Mouse (Mus musculus): ENCODE measurements at regions not wholly inside any gene's neighbourhood (a gene's known extent, or its start where the extent isn't known, plus 50 kb on each side); places are given as distances from the start of the nearest gene placed in this dataset.

DNA sequence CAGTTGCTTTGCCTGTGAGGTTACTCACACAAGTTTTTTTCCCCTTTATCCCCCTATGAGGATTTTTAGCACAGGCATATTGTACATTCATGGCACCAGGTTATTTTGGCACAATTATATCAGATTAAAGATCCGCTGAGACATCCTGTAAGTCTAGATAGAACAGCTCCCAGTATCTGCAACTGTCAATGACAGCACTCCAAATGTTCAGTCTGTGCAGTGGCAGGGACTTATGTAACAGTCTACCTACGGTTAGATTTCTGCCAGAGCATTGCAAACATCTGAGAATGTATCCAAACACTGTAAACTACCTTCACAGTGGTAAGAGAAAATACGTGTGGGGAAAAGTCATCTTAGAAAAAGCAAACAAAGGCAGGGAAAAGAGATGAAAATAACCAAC is 163.5 kb upstream of the Kcnh7 start:
- no peak for DNase-seq (ENCODE audit: low read depth, low spot score)

DNA sequence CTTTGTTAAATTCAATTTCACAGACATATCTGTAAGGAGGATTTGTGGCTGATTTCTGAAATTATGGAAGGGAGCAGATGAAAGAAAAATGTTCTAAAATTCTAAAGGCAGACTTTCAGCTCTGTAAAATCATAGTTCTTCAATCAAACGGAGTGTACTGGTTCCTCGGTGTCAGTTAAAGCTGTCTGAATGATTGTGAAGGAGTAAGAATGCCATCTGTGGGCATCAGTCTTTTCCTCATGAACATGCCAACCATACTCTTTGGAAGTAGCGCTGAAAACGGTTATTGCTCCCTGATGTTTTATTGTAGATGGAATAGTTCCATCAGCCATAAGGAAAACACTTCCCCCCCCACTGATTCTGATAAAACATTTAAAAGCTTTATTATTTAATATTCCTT is 142.7 kb upstream of the Kcnh7 start:
- no peak for DNase-seq (ENCODE audit: low read depth, low spot score)

DNA sequence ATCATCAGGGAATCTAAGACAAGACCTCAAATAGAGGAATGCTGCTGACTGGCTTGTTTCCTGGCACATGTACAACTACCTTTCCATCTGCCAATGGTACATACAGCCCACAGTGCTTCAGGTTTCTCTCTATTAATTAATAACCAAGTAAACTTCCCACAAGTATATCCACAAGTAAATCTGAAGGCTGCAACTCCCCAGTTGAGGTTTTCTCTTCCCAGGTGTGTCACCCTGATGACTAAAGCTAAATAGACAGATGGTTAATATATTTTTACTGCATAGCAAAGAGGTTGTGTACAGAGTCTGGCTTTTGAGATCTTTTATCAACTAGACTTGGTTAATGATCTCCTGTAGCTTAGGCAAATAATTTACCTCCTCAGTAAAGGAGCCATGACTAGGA is 96.8 kb upstream of the Kcnh7 start:
- no peak for DNase-seq (ENCODE audit: low read depth, low spot score)

DNA sequence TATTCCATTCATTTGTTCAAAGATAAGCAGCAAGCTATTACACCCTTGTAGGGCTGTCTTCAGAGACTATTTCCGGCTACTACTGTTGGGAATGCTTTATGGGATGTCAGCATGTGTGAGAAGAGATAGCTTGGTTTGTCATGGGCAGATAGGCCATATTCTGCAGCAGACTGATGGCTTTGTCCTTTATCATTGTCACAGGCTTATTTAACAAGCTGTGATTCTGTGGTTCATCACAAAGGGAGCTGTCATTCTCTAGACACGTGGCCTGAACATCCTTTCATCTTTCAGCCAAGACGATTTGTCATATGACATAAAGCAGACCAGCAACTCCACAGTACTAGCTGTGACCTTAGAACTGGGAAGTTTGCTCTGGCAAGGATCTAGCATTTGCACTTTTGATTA is 89.7 kb upstream of the Kcnh7 start:
- peak; percentile 44 for DNase-seq (ENCODE audit: low read depth, low spot score)

DNA sequence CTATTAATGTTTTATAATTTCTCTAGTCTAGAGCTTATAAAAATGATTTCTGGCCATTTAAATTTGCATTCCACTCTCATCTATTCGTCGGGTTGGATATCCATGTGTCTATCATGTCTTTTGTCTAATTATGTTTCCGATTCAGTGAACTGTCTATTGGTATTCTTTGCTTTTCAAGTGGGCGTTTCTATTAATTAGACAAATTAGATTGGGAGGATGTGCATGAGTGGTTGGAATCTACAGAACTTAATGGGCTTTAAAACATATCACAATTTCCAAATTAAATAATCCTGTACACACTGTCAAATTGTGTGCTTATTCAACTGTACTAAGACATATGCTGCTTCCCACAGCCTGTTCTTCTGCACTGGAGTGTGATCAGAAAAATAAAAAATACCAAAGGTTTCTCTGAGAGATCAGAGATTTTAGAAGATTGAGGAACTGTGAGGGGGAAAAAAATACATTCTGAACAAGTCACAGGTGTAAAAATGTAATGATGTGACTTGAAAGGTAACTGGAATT is 62.1 kb upstream of the Kcnh7 start:
- DNase-seq (ENCODE audit: low read depth, low spot score): no peak

DNA sequence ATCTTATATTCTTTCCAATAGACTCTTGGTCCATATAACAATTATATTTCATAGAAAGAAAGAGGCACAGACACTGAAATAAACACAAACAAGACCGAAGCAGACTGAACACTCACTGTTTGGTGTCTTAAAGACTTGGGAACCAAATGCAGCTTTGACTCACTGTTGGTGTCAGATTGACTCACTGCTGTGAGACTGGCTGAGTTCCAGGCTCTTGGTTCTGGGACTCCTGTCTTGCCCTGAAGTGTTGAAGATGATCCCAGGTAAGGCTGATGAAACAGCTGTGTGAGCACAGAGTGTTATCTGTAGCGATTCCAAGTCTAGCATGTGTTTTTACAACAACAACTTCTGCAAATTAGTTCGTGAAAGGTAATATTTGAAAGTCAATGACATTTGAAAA is 55.2 kb upstream of the Kcnh7 start:
- DNase-seq (ENCODE audit: low read depth, low spot score): no peak

Measured in mesoderm, embryonic 11.5 days (tissue).